Mouse (Mus musculus) urinary bladder, adult 18-20 months (tissue): ENCODE results near the gene 9130213A22Rik.

Experiments used
- DNase-seq, 2 experiments: peaks; one replicate each; pipeline ENCODE4 v3.0.0; 2022; ENCODE audit warnings: low spot score in 2 of 2, mixed read lengths in 2 of 2

Gene 9130213A22Rik

DNA sequence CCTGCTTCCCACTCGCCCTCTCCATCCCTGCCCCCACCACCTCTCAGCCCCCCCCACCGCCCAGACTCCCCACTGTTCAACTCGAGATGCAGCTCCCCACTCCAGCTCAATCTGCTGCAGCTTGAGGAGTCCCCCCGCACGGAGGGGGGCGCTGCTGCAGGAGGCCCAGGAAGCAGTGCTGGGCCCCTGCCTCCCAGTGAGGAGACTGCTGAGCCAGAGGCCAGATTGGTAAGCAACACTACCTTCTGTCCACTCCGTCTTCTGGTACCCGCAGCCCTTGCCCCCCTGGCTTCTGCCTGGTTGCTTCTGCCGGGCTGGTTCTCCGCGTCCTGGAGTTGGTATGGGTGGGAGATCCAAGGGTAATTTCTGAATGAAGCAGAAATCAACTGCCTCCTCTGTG is 15.5 kb downstream of the 9130213A22Rik start:
- no peak for DNase-seq

DNA sequence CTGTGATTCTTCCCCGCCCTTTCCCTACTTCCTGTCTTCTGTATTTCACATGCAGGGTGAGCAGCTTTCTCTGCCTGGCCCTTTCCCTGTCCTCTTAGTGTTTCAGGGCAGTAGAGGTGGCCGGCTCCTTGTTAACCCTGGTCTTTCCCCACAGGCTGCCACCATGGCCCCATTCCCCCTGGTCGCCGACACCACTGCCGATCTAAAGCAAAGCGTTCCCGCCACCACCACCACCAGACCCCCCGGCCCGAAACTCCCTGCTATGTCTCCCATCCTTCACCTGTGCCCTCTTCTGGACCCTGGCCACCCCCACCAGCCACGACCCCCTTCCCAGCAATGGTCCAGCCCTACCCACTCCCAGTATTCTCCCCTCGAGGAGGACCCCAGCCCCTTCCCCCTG is 16.1 kb downstream of the 9130213A22Rik start:
- DNase-seq: no peak

DNA sequence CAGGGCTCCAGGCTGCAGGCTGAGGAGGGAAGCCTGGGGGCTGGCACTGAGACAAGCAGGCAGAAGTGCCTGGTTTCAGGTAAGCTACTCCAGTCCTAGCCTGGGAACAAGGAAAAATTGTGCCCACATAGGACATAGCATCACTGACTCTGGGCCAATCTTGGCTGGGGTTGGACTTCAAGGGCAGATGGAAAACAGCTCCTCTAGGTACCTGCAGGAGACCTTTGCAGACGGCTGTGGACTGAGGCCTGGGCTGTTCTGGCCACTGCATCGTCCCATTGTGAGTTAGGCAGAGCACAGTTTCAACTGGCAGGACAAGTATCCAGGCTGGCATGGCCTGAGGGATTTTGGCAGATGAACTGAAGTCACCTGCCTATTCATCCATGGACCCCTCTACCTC is 16.6 kb downstream of the 9130213A22Rik start:
- DNase-seq: no peak

DNA sequence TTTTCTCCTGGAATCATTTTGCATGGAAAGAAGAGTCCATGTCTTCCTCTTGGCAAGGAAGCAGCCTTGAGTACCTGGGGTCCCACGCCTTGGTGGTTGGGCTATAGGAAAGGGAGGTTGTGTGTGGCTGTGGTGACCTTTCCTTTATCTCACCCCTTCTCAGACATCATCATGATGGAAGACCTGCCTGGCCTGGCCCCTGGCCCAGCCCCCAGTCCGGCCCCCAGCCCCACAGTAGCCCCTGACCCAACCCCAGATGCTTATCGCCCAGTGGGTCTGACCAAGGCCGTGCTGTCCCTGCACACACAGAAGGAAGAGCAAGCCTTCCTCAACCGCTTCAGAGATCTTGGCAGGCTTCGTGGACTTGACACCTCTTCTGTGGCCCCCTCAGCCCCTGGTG is 17.2 kb downstream of the 9130213A22Rik start:
- DNase-seq: no peak

DNA sequence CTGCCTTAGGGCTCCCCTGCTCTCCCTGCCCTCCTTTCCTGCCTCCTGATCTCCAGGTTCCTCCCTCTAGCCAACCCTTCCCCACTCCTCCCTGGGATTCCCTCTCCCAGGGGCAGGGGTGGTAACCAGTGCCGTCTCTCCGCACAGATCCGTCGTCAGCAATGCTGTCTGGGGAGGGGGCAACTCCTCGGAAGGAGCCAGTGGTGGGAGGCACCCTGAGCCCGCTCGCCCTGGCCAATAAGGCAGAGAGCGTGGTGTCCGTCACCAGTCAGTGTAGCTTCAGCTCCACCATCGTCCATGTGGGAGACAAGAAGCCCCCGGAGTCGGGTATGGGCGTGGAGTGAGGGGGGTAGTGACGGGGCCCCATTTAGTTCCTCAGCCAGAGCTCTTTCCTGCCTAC is 17.9 kb downstream of the 9130213A22Rik start:
- no peak for DNase-seq

DNA sequence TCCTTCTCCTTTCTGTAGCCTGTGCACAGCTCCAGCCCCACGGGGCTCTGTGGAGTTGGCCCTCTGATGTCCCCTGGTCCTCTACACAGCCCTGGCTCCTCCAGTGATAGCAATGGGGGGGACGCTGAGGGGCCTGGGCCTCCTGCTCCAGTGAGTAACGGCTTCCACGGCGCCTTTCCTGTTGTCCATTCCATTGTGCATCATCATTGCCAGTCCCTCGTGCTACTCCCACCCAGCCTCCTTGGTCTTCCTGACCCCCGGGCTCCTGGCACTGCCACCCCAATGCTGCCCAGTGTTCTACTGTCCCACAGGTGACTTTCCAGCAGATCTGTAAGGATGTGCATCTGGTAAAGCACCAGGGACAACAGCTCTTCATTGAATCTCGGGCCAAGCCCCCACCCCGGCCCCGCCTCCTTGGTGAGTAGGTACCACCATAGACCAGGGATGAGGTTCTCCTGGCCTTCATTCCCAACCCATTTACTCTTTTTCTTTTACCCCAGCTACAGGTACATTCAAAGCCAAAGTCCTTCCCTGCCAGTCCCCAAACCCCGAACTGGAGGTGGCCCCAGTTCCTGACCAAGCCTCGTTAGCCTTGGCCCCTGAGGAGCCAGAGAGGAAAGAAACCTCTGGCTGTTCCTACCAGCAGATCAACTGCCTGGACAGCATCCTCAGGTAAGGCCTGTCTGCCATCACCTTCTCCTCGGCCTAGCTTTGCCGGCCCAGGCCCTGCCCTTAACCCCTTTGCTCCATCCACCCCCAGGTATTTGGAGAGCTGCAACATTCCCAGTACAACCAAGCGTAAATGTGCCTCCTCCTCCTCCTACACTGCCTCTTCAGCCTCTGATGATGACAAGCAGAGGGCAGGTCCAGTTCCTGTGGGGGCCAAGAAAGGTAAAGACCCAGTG is 18.6 kb downstream of the 9130213A22Rik start:
- no peak for DNase-seq

DNA sequence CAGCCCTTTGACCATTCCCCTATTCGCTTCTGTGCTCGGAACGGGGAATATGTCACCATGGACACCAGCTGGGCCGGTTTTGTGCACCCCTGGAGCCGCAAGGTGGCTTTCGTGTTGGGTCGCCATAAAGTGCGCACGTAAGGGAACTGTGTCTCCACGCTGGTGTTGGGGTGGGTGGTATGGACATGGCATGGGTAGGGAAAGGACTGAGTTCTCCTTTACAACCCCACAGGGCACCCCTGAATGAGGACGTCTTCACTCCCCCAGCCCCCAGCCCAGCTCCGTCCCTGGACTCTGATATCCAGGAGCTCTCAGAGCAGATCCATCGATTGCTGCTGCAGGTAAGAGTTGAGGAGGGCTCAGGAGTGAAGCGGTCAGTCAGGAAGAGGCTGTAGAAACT is 19.3 kb downstream of the 9130213A22Rik start:
- no peak for DNase-seq

DNA sequence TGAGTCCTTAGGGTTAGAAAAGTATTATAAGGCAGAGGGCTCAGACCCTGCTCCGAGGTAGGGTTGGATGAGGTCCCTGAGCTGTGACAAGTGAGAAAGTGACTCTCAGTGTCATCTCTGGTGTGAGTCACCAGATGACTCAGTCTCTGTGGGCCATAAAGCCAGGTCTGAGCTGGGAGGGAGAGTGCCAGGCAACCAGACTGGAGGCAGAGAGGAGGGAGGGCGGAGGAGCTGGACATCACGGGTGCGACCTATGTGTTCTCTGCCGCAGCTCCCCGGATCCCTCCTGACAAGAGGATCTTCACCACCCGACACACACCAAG is 20.0 kb downstream of the 9130213A22Rik start:
- DNase-seq: no peak

DNA sequence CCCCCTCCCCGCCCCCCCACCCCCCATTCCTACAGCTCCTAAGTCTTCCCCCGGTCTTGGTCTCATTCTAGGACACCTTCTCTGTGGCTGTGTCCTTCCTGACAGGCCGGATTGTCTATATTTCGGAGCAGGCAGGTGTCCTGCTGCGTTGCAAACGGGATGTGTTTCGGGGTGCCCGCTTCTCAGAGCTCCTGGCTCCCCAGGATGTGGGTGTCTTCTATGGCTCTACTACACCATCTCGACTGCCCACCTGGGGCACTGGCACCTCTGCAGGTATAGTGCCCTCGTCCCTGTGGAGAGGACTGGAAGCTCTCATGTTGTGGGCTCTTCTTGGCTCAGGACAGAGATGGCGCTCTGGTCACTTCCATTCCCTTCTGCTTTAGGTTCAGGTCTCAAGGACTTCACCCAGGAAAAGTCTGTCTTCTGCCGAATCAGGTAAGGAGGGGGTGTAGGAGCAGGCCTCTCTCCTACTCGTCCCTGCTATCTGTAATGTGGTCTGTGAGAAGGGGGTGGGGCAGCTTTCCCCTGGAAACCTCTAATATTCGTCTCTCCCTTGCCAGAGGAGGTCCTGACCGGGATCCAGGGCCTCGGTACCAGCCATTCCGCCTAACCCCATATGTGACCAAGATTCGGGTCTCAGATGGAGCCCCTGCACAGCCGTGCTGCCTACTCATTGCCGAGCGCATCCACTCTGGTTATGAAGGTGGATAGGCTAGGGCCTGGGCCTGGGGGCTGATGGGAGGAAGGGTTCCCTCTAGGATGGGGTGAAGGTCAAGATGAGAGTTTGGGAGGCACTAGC is 20.6 kb downstream of the 9130213A22Rik start:
- DNase-seq: no peak

DNA sequence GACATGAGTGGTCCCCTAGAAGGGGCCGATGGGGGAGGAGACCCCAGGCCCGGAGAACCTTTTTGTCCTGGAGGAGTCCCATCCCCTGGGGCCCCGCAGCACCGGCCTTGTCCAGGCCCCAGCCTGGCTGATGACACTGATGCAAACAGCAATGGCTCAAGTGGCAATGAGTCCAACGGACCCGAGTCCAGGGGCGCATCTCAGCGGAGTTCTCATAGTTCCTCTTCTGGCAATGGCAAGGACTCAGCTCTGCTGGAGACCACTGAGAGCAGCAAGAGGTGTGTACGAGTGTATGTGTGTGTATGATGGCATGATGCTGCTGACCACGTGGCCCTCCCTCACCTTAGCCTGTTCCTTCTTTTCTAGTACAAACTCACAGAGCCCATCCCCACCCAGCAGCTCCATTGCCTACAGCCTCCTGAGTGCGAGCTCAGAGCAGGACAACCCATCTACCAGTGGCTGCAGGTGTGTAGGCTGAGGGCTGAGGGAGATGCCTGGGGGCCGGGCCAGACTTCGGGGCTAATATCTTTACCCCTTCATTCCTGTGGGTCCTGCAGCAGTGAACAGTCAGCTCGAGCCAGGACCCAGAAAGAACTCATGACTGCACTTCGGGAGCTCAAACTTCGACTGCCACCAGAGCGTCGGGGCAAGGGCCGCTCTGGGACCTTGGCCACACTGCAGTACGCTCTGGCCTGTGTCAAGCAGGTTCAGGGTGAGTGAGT is 21.6 kb downstream of the 9130213A22Rik start:
- no peak for DNase-seq

DNA sequence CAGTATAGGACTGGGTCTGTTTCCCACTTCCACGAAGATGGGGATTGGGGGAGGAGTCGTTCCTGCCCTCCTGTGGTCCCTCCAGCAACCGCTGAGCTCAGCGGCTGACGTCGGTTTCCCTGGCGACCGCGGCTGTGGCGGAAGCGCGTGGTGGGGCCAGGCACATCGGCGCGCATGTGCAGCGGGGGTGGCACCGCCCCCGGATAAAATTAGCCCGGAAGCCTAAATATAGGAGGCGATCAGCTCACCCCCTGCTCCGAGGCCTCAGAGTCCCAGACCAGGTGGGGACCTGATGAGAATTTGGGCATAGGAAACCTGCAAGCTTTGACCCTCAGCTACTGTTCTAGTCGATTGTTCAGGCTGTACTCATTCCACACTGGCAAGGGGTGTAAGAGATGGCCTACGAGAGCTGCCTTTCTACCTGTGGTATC is 22.5 kb downstream of the 9130213A22Rik start:
- DNase-seq: peak; percentile 76 to 90

DNA sequence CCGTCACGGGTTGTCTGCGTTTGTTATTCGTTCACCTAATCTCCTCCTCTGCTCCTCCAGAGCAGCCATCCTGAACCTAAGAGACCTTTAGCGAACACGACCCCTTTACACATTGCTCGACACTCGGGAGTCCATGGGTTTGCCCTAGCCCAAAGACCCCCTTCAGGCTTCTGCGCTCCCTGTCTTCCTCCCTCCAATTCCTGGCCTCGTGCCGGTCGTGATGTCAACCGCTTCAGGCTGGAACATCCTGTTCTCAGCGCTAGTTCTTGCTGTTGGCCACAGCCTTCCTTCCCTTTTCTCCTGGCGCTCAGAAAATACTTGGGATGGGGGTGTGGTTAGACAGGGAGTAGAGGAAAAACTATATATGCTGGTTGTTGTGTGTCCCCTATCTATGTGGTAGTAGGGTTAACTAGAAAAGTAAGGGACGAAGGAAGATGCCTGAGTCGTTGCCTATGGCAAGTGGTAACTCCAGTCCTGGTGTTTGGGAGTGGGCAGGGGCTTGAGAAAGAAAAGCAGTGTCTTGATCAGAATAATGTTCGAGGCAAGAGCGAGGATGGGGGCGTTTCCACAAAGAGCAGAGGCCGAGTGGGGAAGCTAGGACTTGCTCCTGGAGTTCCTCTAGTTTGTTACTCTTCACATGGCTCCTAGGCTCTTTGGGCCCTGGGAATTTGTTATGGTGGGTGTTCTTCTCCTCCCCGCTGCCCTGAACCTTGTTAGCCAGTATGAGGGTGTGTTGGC is 23.0 kb downstream of the 9130213A22Rik start:
- peak in 1 of 2 experiments; percentile 75 for DNase-seq

DNA sequence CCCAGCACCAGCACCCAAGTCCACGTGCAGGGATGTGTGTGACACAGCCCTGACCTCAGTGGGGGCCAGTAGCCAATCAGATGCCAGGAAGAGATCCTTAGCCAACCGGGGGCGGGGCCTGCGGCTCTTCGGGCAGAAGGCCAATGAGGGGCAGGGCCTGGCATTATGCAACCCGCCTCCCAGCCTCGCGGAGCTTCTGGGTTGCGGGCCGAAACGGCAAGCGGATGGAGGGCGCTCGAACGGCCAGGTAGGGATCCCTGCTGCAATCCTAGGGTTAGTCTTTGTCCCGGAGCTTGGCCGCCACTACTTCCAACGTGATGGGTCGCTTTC is 23.7 kb downstream of the 9130213A22Rik start:
- DNase-seq: peak; percentile 96 to 97

DNA sequence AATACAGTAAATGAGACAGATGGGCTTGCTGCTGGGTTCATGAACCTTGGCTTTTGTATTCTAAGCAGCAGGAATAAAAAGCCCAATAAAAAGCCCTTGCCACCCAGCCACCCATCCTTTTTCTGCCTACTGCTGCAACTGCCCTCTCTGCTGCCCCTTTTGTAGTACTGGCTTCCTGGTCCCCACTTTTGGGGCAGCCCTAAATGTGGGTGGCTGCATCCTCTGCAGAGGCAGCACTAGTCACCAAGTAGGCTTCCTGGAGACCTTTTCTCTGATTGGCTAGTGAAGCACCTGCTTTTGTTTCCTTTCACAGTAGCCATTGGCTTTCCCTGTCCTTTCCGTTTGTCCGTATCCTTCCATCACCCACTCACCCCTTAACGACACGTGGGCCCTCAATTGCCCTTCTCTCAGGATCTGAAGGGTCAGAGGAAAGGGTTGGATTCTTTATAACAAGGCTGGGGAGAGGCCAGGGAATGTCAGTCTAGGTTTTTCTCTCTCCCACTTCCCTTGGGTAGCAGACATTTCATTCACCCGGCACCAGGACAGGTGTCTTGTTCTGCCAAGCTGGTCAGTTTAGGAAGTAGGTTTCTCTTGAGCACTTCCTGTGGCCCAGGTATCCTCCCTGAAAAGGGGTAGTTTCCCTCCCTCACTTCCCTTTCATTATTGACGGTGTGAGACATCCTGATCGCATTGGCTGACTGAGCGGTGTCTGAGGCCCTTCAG is 24.2 kb downstream of the 9130213A22Rik start:
- DNase-seq: no peak

DNA sequence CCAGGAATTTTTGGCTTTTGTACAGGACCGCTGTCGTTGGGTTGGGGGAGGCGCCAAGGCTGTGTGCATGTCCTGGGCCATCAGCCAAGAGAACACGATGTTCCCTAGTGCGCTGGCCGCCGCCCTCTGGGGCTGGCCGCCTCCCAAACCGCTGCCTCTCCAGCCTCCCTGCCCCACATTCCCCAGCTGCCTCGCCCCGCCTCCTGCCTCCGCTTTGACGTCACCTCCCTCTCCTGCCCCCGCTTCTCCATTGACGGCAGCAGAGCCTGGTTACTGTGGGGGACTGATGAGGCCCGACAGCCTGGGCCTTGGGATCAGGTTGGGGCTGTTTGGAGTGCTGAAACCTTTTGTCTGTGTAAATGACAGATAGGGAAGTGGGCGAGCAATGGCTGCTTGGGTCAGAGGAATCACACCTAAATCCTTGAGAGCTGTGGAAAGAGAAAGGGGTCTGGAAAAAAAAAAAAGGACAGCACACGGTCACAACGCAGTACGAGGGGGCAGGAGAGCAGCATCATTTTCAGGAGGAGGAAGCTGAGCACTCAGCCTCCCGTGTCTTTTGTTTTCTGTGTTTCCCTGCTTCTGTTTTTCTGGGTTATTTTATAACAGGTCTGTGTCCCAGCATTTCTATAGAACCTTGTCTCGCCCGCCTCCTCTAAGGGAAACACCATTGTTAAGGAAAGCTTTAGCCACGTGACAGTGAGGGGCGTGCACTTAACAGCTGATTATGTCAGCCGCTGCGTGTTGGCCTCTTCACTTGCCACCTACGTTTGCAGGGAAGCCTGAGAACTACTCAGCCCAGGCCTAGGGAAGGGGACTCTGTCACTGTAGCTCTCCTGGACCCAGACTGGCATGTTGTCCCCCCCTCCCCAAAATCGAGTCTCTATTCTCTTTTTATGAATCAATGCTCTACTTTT is 25.1 kb downstream of the 9130213A22Rik start:
- peak; percentile 94 to 100 for DNase-seq

DNA sequence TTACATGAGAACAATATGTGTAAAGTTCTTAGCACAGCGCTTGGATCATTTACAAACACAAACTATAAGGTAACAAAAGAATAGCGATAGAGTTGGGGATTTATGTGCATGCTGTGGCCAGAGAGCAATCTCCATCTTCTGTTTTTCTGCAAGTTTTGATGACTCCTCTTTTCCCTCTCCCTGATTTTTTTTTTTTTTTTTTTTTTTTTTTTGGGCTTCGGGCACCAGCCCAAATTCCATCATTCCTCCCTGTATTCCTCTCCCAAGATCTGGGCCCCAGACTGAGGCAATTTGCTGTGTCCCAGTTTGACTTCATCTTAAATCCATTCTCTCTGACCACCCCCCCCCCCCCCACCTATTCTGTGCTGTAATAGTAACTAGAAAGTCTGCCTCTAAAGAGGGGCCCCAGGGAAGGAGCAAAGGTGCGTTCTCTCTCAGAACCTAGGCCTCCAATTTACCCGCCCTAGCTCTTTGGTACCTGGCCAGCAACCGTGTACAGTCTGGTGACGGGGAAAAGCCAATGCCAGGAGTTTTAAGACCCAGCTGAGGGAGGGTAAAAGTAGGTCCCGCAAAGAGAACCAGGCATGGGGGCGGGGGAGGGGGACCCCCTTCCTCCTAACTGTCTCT is 25.9 kb downstream of the 9130213A22Rik start:
- DNase-seq: no peak

DNA sequence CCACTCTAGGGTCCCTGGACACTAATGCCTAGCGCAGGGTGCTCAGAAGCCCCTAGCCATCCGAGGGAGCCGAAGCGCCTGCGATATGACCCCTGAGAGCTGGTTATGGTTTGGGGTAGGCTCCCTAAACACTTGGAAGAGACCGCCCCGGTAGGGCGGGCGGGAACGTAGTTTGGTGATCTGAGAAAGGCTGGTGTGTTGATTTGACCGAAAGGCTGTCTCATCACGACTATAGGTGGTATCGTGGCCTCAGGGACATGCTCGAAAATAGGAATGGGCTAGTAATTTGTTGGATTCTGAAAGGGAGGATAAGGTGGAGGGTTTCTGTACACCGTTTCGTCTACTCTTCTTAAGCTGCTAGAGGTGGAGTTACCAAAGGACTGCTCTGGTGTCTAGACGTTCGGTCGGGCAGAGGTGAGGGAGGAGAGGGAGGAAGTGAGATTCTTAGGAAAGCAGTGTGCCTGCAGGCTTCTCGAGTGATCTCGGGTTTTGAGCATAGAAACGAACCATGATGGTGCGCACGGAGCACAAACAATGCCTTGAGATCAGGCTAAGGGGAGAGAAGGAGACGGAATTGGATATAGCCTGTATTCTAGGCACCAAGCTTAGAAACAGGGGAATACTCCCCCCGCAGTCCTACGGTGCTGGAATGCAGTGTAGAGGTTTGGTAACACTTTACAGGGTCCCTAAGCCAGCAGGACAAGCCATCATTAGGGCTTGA is 26.7 kb downstream of the 9130213A22Rik start:
- no peak for DNase-seq

DNA sequence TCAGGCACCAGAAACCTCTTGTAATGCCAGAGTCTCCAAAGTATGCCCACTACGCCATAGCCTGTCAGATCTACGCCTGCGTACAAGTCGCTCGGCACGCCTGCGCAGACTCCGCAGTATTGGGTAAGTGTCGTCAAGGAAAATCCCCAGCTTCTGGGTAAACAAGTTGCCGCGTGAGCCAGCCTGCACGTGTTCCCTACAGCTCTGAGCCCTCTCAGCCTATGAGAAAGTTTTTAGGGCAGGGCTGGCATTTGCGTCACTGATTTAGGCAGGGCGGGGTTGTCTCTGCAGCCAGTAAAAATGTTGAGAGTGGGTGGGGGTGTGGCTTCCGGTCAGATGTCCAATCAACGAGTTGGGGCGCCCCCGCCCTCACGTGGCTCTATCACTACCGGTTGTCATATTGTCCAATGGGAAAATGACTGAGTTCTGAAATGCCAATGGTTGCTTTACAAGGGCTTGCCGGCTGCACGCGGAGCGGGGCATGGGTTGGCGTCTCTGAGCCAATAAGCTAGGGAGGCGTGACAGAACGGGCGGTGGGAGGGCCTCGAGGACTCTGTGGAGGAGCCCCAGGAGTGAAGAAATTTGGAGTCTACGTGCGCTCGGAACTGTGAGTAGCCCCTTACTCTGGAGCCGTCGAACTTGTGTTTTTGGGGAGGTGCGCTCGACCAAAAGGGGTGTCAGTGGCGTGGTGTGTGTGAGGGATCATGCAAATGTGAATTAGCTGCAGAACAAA is 27.5 kb downstream of the 9130213A22Rik start, which contains the start of gene Per1:
Gene Per1, plus strand, starts transcription at position 521 of the 733 bp plus-strand sequence.
- peak; percentile 94 to 100 for DNase-seq
